Mouse (Mus musculus) G1E (cell line): Measurements from ENCODE around the gene H2al2b. TPM values are rescaled to one million over a fixed set of nuclear protein-coding genes. Genes with fewer than 3 reads are reported as not detected.
"Not testable (repeated sequence)": the region's sequence is repeated elsewhere in the genome, so short reads cannot be mapped to it uniquely, and the experiment has no call there.

Experiments used
- ATAC-seq: 2 replicates; pipeline ENCODE4 v1.8.0; 2016; ENCODE audit warnings: mild to moderate bottlenecking; ENCODE audit not compliant: insufficient number of reproducible peaks, poor library complexity, low FRiP score, severe bottlenecking; ENCODE audit errors: extremely low read depth
- DNase-seq: peaks from one replicate; pipeline ENCODE4 v3.0.0; 2012; ENCODE audit warnings: low spot score
- H3K27me3 ChIP-seq: 2 replicates; pipeline ENCODE4 v1.6.1; 2012; ENCODE audit warnings: mild to moderate bottlenecking, low read length, inconsistent platforms; ENCODE audit not compliant: insufficient read depth
- H3K36me3 ChIP-seq: replicated peaks from 2 replicates; pipeline ENCODE3; 2012; ENCODE audit warnings: mild to moderate bottlenecking, inconsistent platforms
- H3K4me1 ChIP-seq: 2 replicates; pipeline ENCODE4 v1.6.1; 2012; ENCODE audit warnings: low read depth, low read length, inconsistent platforms, mixed read lengths; ENCODE audit not compliant: insufficient read depth
- H3K4me3 ChIP-seq: 2 replicates; pipeline ENCODE4 v1.5.1; 2012; ENCODE audit warnings: low read depth, mild to moderate bottlenecking, inconsistent platforms, low read length, moderate library complexity, mixed read lengths
- H3K9me3 ChIP-seq: replicated peaks from 2 replicates; pipeline ENCODE4 v1.6.1; 2012; ENCODE audit warnings: inconsistent platforms
- polyA plus RNA-seq: library from polyadenylated mRNA; stranded (reverse); fragments of >175 nt; gene quantifications from 2 replicates; pipeline ENCODE4 v1.2.3, GENCODE M21; 2012
- total RNA-seq, 2 experiments: library from RNA; stranded (forward) in 1 of 2; stranded (reverse) in 1 of 2; fragments of 200-1000 nt in 1 of 2; fragments of >200 nt in 1 of 2; fragmentation: Nextera tagmentation in 1 of 2; gene quantifications; 2 replicates each; pipeline ENCODE4 v1.2.3; 2014 to 2017

H2al2b gene
- not detected in 2 replicates for total RNA-seq (2014; fragmentation: Nextera tagmentation)
- total RNA-seq (2017): not detected in 2 replicates
- not detected in 2 replicates for polyA plus RNA-seq

- not testable (repeated sequence) for H3K9me3 ChIP-seq, ATAC-seq, DNase-seq, H3K27me3 ChIP-seq, H3K36me3 ChIP-seq, H3K4me1 ChIP-seq, H3K4me3 ChIP-seq
These were observed at the start of gene H2al2b for GRCm38 (mm10) chrY:2720574-2720973. H2al2b (minus strand) TSS chrY:2720674.

Other genes with a start within 250 kb of the H2al2b start
- not detected in 2 replicates for gene H2al2c, start 121.6 kb downstream of the H2al2b start, total RNA-seq (2014; fragmentation: Nextera tagmentation)
- gene H2al2c, start 121.6 kb downstream of the H2al2b start, total RNA-seq (2017): not detected in 2 replicates
- gene H2al2c, start 121.6 kb downstream of the H2al2b start, polyA plus RNA-seq: not detected in 2 replicates
- not detected in 2 replicates for gene Sry, start 57.0 kb downstream of the H2al2b start, total RNA-seq (2014; fragmentation: Nextera tagmentation)
- not detected in 2 replicates for gene Sry, start 57.0 kb downstream of the H2al2b start, total RNA-seq (2017)
- not detected in 2 replicates for gene Sry, start 57.0 kb downstream of the H2al2b start, polyA plus RNA-seq
- gene Gm4064, start 75.5 kb upstream of the H2al2b start, total RNA-seq (2014; fragmentation: Nextera tagmentation): not detected in 2 replicates
- not detected in 2 replicates for gene Gm4064, start 75.5 kb upstream of the H2al2b start, total RNA-seq (2017)
- not detected in 2 replicates for gene Gm4064, start 75.5 kb upstream of the H2al2b start, polyA plus RNA-seq
- gene Rbmy, start 110.0 kb upstream of the H2al2b start, total RNA-seq (2014; fragmentation: Nextera tagmentation): not detected in 2 replicates
- not detected in 2 replicates for gene Rbmy, start 110.0 kb upstream of the H2al2b start, total RNA-seq (2017)
- gene Rbmy, start 110.0 kb upstream of the H2al2b start, polyA plus RNA-seq: not detected in 2 replicates
- gene Gm10256, start 110.0 kb upstream of the H2al2b start, total RNA-seq (2014; fragmentation: Nextera tagmentation): not detected in 2 replicates
- not detected in 2 replicates for gene Gm10256, start 110.0 kb upstream of the H2al2b start, total RNA-seq (2017)
- not detected in 2 replicates for gene Gm10256, start 110.0 kb upstream of the H2al2b start, polyA plus RNA-seq
- gene Gm10352, start 180.3 kb upstream of the H2al2b start, total RNA-seq (2014; fragmentation: Nextera tagmentation): not detected in 2 replicates
- not detected in 2 replicates for gene Gm10352, start 180.3 kb upstream of the H2al2b start, total RNA-seq (2017)
- gene Gm10352, start 180.3 kb upstream of the H2al2b start, polyA plus RNA-seq: not detected in 2 replicates
- gene Gm29289, start 211.9 kb upstream of the H2al2b start, total RNA-seq (2014; fragmentation: Nextera tagmentation): not detected in 2 replicates
- not detected in 2 replicates for gene Gm29289, start 211.9 kb upstream of the H2al2b start, total RNA-seq (2017)
- not detected in 2 replicates for gene Gm29289, start 211.9 kb upstream of the H2al2b start, polyA plus RNA-seq